Mouse (Mus musculus) liver, embryonic 14.5 days (tissue): ENCODE data around the gene Sfr1. TPM values are rescaled to one million over a fixed set of nuclear protein-coding genes. Genes with fewer than 3 reads are reported as not detected.

ENCODE experiments used
- ATAC-seq: fragments of 200-750 bp; cut with Nextera tagmentation; 2 replicates; pipeline ENCODE4 v1.8.0; 2017; ENCODE audit warnings: moderate number of reproducible peaks, mild to moderate bottlenecking, moderate library complexity; ENCODE audit not compliant: insufficient read depth
- DNase-seq, 3 experiments: peaks; one replicate each; pipeline ENCODE4 v3.0.0-alpha.2; 2012 to 2013; ENCODE audit warnings: low read depth in 3 of 3, low spot score in 3 of 3
- H3K27ac ChIP-seq: fragments of 300-500 bp; sonication (generic); 2 replicates; pipeline ENCODE4 v1.5.1; 2014; ENCODE audit warnings: moderate library complexity, mild to moderate bottlenecking, control low read depth, inconsistent platforms
- H3K27me3 ChIP-seq: fragments of 300-500 bp; sonication (generic); 2 replicates; pipeline ENCODE4 v1.6.1; 2014; ENCODE audit warnings: mild to moderate bottlenecking, low read length, moderate library complexity; ENCODE audit not compliant: control insufficient read depth, insufficient read depth
- H3K36me3 ChIP-seq: fragments of 300-500 bp; sonication (generic); replicated peaks from 2 replicates; pipeline ENCODE4 v1.6.1; 2014; ENCODE audit warnings: low read depth; ENCODE audit not compliant: control insufficient read depth, insufficient read depth
- H3K4me1 ChIP-seq, 2 experiments: fragments of 200-500 bp in 1 of 2; fragments of 300-500 bp in 1 of 2; sonication (generic) in 1 of 2; replicated peaks; 2 replicates each; pipeline ENCODE4 v1.6.1; 2012 to 2014; ENCODE audit warnings: antibody characterized with exemption in 1 of 2, inconsistent platforms in 1 of 2, low read length in 1 of 2; ENCODE audit not compliant: control insufficient read depth in 2 of 2, insufficient read depth in 2 of 2
- H3K4me2 ChIP-seq: fragments of 300-500 bp; sonication (generic); 2 replicates; pipeline ENCODE4 v1.6.1; 2014; ENCODE audit warnings: low read depth, mild to moderate bottlenecking, control low read depth, moderate library complexity
- H3K4me3 ChIP-seq, 2 experiments: fragments of 200-500 bp in 1 of 2; fragments of 300-500 bp in 1 of 2; sonication (generic) in 1 of 2; 2 replicates each; pipeline ENCODE4 v1.5.1; 2012 to 2014; ENCODE audit warnings: low read depth in 2 of 2, low read length in 2 of 2, mild to moderate bottlenecking in 2 of 2, control low read depth in 1 of 2, inconsistent platforms in 1 of 2, moderate library complexity in 1 of 2; ENCODE audit not compliant: insufficient read depth in 1 of 2
- H3K9ac ChIP-seq: fragments of 300-500 bp; sonication (generic); replicated peaks from 2 replicates; pipeline ENCODE4 v1.6.1; 2014; ENCODE audit warnings: mild to moderate bottlenecking, control low read depth, moderate library complexity
- H3K9me3 ChIP-seq: fragments of 300-500 bp; sonication (generic); 2 replicates; pipeline ENCODE4 v1.6.1; 2016; ENCODE audit warnings: low read length, mixed read lengths; ENCODE audit not compliant: control insufficient read depth
- CTCF ChIP-seq: IDR thresholded peaks from 2 replicates; pipeline ENCODE4 v1.5.1; 2016; ENCODE audit warnings: antibody characterized with exemption, low read depth, control low read depth
- EP300 ChIP-seq: IDR thresholded peaks from 2 replicates; pipeline ENCODE4 v1.6.1; 2016; ENCODE audit warnings: antibody characterized with exemption, low read depth
- WGBS: fragments of 180-500 bp; shearing (Covaris S2); extraction: QIAGEN DNeasy Blood & Tissue Kit; methylation state at CpG from one replicate; pipeline ENCODE4 v1.1.7; 2014; ENCODE audit not compliant: insufficient replicate concordance; 5-methylcytosine and 5-hydroxymethylcytosine counted together
- polyA plus RNA-seq, 2 experiments: library from polyadenylated mRNA; depleted of rRNA in 1 of 2; stranded (reverse) in 1 of 2; unstranded in 1 of 2; fragments of >200 nt; fragmentation: Nextera tagmentation in 1 of 2; extraction: Ambion mirVana in 1 of 2; gene quantifications; 2 replicates each; pipeline versions ENCODE4 v1.2.1 to v1.2.3; 2012 to 2014

Gene Sfr1
- polyA plus RNA-seq, 2 experiments: 35.5 to 73.7 TPM

DNA sequence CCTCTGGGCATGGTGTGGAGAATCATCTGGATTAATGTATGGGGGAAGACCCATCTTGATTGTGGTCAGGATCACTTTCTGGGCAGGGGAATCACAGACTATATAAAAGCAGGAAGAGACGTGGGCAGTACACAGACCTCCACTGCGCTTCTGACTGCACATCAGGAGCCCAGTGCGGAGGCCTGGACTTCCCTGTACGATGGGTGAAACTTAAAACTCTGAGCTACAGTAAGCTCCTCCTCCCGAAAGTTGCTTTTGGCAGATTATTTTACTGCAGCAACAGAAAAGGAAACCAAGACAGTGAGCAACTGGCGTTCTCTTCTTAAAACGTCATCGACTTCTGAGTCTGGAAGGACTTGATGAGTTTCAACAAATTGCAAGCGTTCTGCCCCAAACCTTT, 23.4 kb downstream of the Sfr1 start:
- no peaks in the 10 kb centered on the region for H3K36me3 ChIP-seq
- H3K4me1 ChIP-seq: no peaks in the 10 kb centered on the region
- no peak overlapping the region for H3K4me3 ChIP-seq
- no peaks in the 10 kb centered on the region for H3K27me3 ChIP-seq
- no peaks in the 10 kb centered on the region for H3K9me3 ChIP-seq
- no peak overlapping the region for H3K9ac ChIP-seq
- H3K27ac ChIP-seq: no peak overlapping the region
- TF ChIP-seq CTCF (no peak), EP300 (no peak)
- DNase-seq: no peak
- WGBS: 61% methylated on average over 9 of the region's 9 CpGs
- ATAC-seq: no peak
- no peak overlapping the region for H3K4me2 ChIP-seq

GRCm38 (mm10) chr19:47755625-47756024, 24.1 kb downstream of the Sfr1 start:
- H3K27ac ChIP-seq: no peak overlapping the region
- H3K4me3 ChIP-seq: no peak overlapping the region
- H3K9me3 ChIP-seq: no peaks in the 10 kb centered on the region
- no peaks in the 10 kb centered on the region for H3K27me3 ChIP-seq
- no peak overlapping the region for H3K4me2 ChIP-seq
- H3K36me3 ChIP-seq: no peaks in the 10 kb centered on the region
- no peak overlapping the region for H3K9ac ChIP-seq
- H3K4me1 ChIP-seq: no peaks in the 10 kb centered on the region
- 54% methylated on average over 19 of the region's 19 CpGs for WGBS
- no peak for ATAC-seq
- TF ChIP-seq CTCF (no peak), EP300 (no peak)
- no peak for DNase-seq

- 55% methylated on average over 6 of the region's 6 CpGs for WGBS
- no peak for DNase-seq
These were observed 46.4 kb downstream of the Sfr1 start for GRCm38 (mm10) chr19:47777847-47778246.

GRCm38 (mm10) chr19:47780145-47780544, 48.7 kb downstream of the Sfr1 start:
- Histone ChIP-seq H3K36me3 (no peaks in the 10 kb centered on the region), H3K4me3 (no peak overlapping the region), H3K9ac (no peak overlapping the region), H3K4me2 (no peak overlapping the region), H3K9me3 (no peaks in the 10 kb centered on the region), H3K27ac (no peak overlapping the region), H3K27me3 (no peaks in the 10 kb centered on the region), H3K4me1 (0 out of 4 replicates have a peak, but pooled peaks cover 0 to 2% of the 10 kb centered on the region in 2 experiments)
- WGBS: 73% methylated on average over 7 of the region's 7 CpGs
- ATAC-seq (no peak), DNase-seq (no peak)
- TF ChIP-seq EP300: no peak
- TF ChIP-seq CTCF: no peak

More at GRCm38 (mm10) chr19:47777847-47778246, 46.4 kb downstream of the Sfr1 start:
- no peak for TF ChIP-seq EP300
- TF ChIP-seq CTCF: no peak
- no peak overlapping the region for H3K4me3 ChIP-seq
- no peaks in the 10 kb centered on the region for H3K27me3 ChIP-seq
- H3K4me1 ChIP-seq: no peaks in the 10 kb centered on the region
- H3K27ac ChIP-seq: no peak overlapping the region
- no peak for ATAC-seq
- no peak overlapping the region for H3K9ac ChIP-seq
- no peak overlapping the region for H3K4me2 ChIP-seq
- H3K9me3 ChIP-seq: no peaks in the 10 kb centered on the region
- no peaks in the 10 kb centered on the region for H3K36me3 ChIP-seq

- H3K4me3 ChIP-seq: no peak overlapping the region
- no peak overlapping the region for H3K9ac ChIP-seq
- TF ChIP-seq EP300 (no peak), CTCF (0 out of 2 replicates have a peak, but pooled peaks have one; percentile 5)
- H3K4me1 ChIP-seq: 0 out of 4 replicates have a peak, but pooled peaks cover 0 to 2% of the 10 kb centered on the region in 2 experiments
- H3K27me3 ChIP-seq: no peaks in the 10 kb centered on the region
- WGBS: 60% methylated on average over 11 of the region's 11 CpGs
- H3K36me3 ChIP-seq: no peaks in the 10 kb centered on the region
- ATAC-seq (no peak), DNase-seq (no peak)
- no peaks in the 10 kb centered on the region for H3K9me3 ChIP-seq
- no peak overlapping the region for H3K27ac ChIP-seq
- no peak overlapping the region for H3K4me2 ChIP-seq
These were observed 49.5 kb downstream of the Sfr1 start for GRCm38 (mm10) chr19:47780972-47781371.
